Mouse (Mus musculus) midbrain, embryonic 15.5 days (tissue): ENCODE results near the gene Spef2. TPM values are rescaled to one million over a fixed set of nuclear protein-coding genes. Genes with fewer than 3 reads are reported as not detected.
"Not testable (repeated sequence)": the region's sequence is repeated elsewhere in the genome, so short reads cannot be mapped to it uniquely, and the experiment has no call there.

Experiments
- ATAC-seq: fragments of 200-750 bp; cut with Nextera tagmentation; replicated peaks from 2 replicates; pipeline ENCODE4 v1.8.0; 2017; ENCODE audit warnings: moderate TSS enrichment
- H3K27ac ChIP-seq: fragments of 300-500 bp; sonication (generic); 2 replicates; pipeline ENCODE4 v1.5.1; 2015; ENCODE audit warnings: mild to moderate bottlenecking, inconsistent platforms
- H3K27me3 ChIP-seq: fragments of 300-500 bp; sonication (generic); replicated peaks from 2 replicates; pipeline ENCODE4 v1.6.1; 2015; ENCODE audit warnings: inconsistent platforms
- H3K36me3 ChIP-seq: fragments of 300-500 bp; sonication (generic); replicated peaks from 2 replicates; pipeline ENCODE4 v1.6.1; 2015; ENCODE audit warnings: inconsistent platforms
- H3K4me1 ChIP-seq: fragments of 300-500 bp; sonication (generic); 2 replicates; pipeline ENCODE4 v1.6.1; 2015; ENCODE audit warnings: inconsistent platforms
- H3K4me2 ChIP-seq: fragments of 300-500 bp; sonication (generic); 2 replicates; pipeline ENCODE4 v1.6.1; 2015; ENCODE audit warnings: inconsistent platforms, mild to moderate bottlenecking, moderate library complexity
- H3K4me3 ChIP-seq: fragments of 300-500 bp; sonication (generic); 2 replicates; pipeline ENCODE4 v1.5.1; 2015; ENCODE audit warnings: mild to moderate bottlenecking, inconsistent platforms
- H3K9ac ChIP-seq: fragments of 300-500 bp; sonication (generic); 2 replicates; pipeline ENCODE4 v1.6.1; 2015; ENCODE audit warnings: mild to moderate bottlenecking, inconsistent platforms
- H3K9me3 ChIP-seq: fragments of 300-500 bp; sonication (generic); 2 replicates; pipeline ENCODE4 v1.6.1; 2016; ENCODE audit warnings: inconsistent platforms
- WGBS: fragments of 180-500 bp; shearing (Covaris S2); methylation state at CpG from one replicate; pipeline ENCODE4 v1.1.7; 2015; ENCODE audit warnings: mixed read lengths; 5-methylcytosine and 5-hydroxymethylcytosine counted together
- polyA plus RNA-seq: library from polyadenylated mRNA; unstranded; fragments of >200 nt; fragmentation: Nextera tagmentation; extraction: Ambion mirVana; gene quantifications from 2 replicates; pipeline ENCODE4 v1.2.1, GENCODE M21; 2015

Spef2 gene
- polyA plus RNA-seq, 1 experiment from 2014 or later, result 1.6 TPM

GRCm38 (mm10) chr15:9713707-9714106, 35.0 kb downstream of the Spef2 start:
- no peak for ATAC-seq
- H3K4me1 ChIP-seq, result no peaks in the 10 kb centered on the region
- 87% methylated on average over 3 of the region's 3 CpGs for WGBS
- no peak overlapping the region for H3K27ac ChIP-seq
- H3K4me3 ChIP-seq, result no peak overlapping the region
- no peaks in the 10 kb centered on the region for H3K27me3 ChIP-seq
- no peaks in the 10 kb centered on the region for H3K36me3 ChIP-seq
- H3K9me3 ChIP-seq, result no peaks in the 10 kb centered on the region
- no peak overlapping the region for H3K9ac ChIP-seq
- no peak overlapping the region for H3K4me2 ChIP-seq

DNA sequence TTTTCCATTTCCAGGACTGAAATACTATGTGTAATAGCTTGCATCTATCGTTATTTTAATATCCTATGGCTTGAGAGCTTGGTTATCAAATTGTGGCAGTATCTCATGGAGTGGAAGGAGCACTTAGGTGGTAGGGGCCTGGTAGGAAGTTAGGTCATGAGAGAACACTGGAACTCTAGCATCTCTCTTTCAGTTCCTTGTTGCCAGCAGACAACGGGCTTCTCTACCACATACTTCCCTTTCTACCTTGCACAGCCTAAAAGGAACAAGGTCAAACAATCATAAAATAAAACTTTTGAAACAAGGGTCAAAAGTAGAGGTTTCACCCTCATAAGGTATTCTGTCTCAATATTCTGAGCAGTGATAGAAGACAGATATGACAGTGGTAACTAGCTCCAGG, 38.3 kb downstream of the Spef2 start:
- H3K4me2 ChIP-seq, result no peak overlapping the region
- 86% methylated on average over 2 of the region's 2 CpGs for WGBS
- H3K9me3 ChIP-seq, result no peaks in the 10 kb centered on the region
- no peak overlapping the region for H3K27ac ChIP-seq
- no peak overlapping the region for H3K4me3 ChIP-seq
- H3K9ac ChIP-seq, result no peak overlapping the region
- H3K27me3 ChIP-seq, result no peaks in the 10 kb centered on the region
- ATAC-seq, result no peak
- no peaks in the 10 kb centered on the region for H3K4me1 ChIP-seq
- no peaks in the 10 kb centered on the region for H3K36me3 ChIP-seq

DNA sequence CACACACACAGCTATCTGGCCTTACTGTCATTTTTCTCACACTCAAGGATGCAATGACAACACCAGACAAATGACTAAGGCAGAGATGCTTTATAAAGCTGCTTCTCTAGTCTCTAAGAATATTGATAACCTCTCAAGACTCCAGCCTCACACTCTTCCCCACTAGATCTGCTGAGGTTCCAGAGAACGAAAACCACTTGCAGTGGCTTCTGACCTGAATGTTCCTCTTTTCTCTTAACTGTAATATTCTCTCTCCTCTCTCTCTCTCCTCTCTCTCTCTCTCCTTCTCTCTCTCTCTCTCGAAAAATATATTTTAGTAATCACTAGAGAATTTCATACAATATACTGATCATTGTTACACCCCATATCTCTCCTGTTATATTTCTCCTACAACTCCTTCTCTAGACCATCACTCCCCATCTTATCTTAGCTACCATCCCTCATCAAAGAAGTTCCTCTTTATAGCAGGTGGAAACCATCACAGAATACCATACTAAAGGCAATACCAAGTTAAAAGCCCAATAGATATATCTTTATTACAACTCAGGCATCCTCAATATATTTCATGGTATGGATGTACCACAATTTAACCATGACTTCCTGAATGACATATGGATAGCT, 42.7 kb downstream of the Spef2 start:
- H3K4me2 ChIP-seq, result no peak overlapping the region
- no peak for ATAC-seq

DNA sequence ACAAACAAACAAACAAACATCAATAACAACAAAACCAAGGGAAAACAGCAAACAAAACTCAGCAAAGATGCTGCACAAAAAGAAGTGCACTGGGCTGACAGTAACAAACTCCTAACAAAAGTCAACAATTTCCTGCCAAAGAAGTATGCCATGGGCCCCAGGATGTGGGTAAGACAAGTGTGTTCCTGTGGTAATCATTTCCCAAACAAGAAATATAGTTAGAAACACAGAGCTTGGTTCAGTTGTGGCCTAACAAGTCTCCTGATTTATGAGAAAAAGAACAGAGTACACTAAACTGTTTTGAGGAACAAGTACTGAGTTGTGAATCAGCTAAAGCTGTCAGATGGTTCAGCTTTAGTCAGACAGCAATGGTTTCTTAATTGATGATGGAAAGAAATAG, 46.8 kb downstream of the Spef2 start:
- Histone ChIP-seq H3K9me3 (no peaks in the 10 kb centered on the region), H3K4me1 (no peaks in the 10 kb centered on the region)
- ATAC-seq, result no peak

More for the DNA sequence above, 42.7 kb downstream of the Spef2 start:
- no peak overlapping the region for H3K9ac ChIP-seq
- no peaks in the 10 kb centered on the region for H3K36me3 ChIP-seq
- H3K9me3 ChIP-seq, result no peaks in the 10 kb centered on the region
- 83% methylated on average over 2 of the region's 2 CpGs for WGBS
- no peaks in the 10 kb centered on the region for H3K4me1 ChIP-seq
- H3K4me3 ChIP-seq, result no peak overlapping the region
- no peak overlapping the region for H3K27ac ChIP-seq
- H3K27me3 ChIP-seq, result no peaks in the 10 kb centered on the region

GRCm38 (mm10) chr15:9691721-9692120, 56.9 kb downstream of the Spef2 start:
- no peak for ATAC-seq

More for the DNA sequence above, 46.8 kb downstream of the Spef2 start:
- H3K9ac ChIP-seq, result no peak overlapping the region
- H3K4me2 ChIP-seq, result no peak overlapping the region
- H3K4me3 ChIP-seq, result no peak overlapping the region
- no peaks in the 10 kb centered on the region for H3K36me3 ChIP-seq
- no peaks in the 10 kb centered on the region for H3K27me3 ChIP-seq
- no peak overlapping the region for H3K27ac ChIP-seq

DNA sequence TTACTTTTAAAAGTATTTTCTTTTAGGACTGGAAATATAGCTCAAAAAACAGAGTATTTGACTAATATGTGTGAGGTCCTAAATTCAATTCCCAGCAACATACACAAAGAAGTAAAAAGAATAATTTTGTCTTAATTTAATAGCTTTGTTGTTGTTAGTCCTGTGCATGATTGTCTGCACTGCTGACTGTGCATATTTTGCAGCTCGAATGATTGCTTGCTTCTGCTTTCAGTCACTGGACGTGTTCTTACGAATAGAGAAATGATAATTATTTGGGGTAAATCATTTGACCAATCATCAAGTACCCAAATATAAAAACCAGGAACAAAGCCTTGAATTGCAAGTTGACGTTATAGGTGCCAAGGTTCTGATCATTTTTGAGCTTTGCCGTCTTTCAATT, 57.8 kb downstream of the Spef2 start:
- WGBS, result 94% methylated on average over 5 of the region's 5 CpGs
- no peak overlapping the region for H3K4me2 ChIP-seq

More at GRCm38 (mm10) chr15:9691721-9692120, 56.9 kb downstream of the Spef2 start:
- no peaks in the 10 kb centered on the region for H3K36me3 ChIP-seq
- H3K9ac ChIP-seq, result no peak overlapping the region
- no peak overlapping the region for H3K4me2 ChIP-seq
- no peaks in the 10 kb centered on the region for H3K27me3 ChIP-seq
- no peaks in the 10 kb centered on the region for H3K9me3 ChIP-seq
- no peak overlapping the region for H3K27ac ChIP-seq
- no peak overlapping the region for H3K4me3 ChIP-seq
- H3K4me1 ChIP-seq, result no peaks in the 10 kb centered on the region

DNA sequence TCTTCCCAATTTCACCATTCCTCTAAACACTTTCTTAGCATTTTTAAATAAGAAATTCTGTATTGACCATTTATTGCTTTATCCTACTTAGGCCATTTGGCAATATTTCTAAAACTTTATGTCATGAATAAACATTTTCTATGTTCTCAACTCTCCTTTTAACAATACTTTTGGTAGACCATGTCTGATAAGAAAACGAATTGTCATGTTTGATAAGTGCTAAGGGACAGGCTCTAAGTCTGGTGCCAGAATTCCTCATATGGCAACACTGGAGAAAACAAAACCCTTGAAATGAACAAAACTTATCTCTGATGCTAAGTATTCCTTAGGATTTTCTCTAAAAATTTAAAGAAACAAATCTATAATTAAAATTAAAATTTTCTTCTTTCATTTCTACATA, 58.2 kb downstream of the Spef2 start:
- 76% methylated on average over 1 of the region's 1 CpGs for WGBS

More for the DNA sequence above, 57.8 kb downstream of the Spef2 start:
- Histone ChIP-seq H3K27me3 (no peaks in the 10 kb centered on the region), H3K4me1 (no peaks in the 10 kb centered on the region), H3K9ac (no peak overlapping the region), H3K36me3 (no peaks in the 10 kb centered on the region), H3K27ac (no peak overlapping the region), H3K4me3 (no peak overlapping the region), H3K9me3 (no peaks in the 10 kb centered on the region)
- ATAC-seq, result no peak

DNA sequence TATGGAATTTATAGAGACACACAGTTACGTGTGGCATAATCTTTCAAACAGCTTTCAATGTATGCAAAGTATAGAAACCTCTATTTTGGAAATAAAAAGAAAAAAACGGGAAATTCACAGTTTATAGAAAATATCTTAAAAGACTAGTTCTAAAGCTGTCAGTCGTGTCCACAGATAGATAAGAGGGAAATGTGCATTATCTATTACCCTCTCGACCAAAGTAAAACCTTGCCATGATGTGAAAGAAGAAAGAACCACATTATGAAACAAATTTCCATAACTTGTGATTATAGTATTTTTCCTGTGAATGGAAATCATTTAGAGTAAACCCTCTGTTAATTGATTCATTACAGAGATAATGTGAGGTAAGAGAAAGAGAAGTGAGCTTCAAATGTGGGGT, 65.2 kb downstream of the Spef2 start:
- no peaks in the 10 kb centered on the region for H3K36me3 ChIP-seq
- no peak overlapping the region for H3K9ac ChIP-seq
- H3K4me3 ChIP-seq, result no peak overlapping the region
- H3K27me3 ChIP-seq, result no peaks in the 10 kb centered on the region
- no peaks in the 10 kb centered on the region for H3K9me3 ChIP-seq
- no peak overlapping the region for H3K27ac ChIP-seq
- no peak for ATAC-seq
- WGBS, result 85% methylated on average over 4 of the region's 4 CpGs
- no peaks in the 10 kb centered on the region for H3K4me1 ChIP-seq
- H3K4me2 ChIP-seq, result no peak overlapping the region

More for the DNA sequence above, 58.2 kb downstream of the Spef2 start:
- Histone ChIP-seq H3K36me3 (no peaks in the 10 kb centered on the region), H3K4me1 (no peaks in the 10 kb centered on the region), H3K27me3 (no peaks in the 10 kb centered on the region), H3K9ac (no peak overlapping the region), H3K9me3 (no peaks in the 10 kb centered on the region), H3K4me2 (no peak overlapping the region), H3K4me3 (no peak overlapping the region), H3K27ac (no peak overlapping the region)
- no peak for ATAC-seq

DNA sequence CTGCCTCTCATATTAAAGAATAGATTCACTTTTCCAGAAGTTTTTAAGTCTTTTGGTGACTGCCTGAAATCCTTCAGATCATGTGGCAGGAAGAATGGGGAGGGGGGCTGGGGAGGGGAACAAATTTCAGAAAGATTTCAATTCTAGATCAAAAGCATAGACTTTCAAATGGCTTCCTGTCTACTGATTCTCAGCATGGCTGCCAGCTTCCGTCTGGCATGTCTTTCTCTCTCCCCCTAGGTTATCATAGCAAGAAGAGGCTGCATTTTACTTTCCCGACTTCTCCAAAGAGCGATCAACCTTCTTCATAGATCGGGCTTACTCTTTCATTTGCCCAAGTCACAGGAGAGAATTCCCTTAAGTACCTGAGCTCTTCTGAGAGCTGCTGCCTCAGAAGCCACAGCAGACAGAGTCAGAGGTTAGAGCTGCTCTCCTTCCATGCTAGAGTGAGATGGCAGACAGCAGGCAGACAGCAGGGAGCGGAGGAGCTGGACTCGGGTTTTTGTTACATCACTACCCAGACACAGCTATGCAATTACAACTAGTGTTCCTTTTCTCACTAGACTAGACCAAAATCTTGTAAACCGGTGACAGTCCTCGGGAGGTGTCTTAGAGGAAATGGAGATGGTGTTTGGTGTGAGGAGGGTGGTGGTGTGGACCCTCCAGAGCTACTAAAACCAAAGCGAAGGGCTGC, 71.2 kb downstream of the Spef2 start:
- 73% methylated on average over 9 of the region's 9 CpGs for WGBS
- Histone ChIP-seq H3K9ac (no peak overlapping the region), H3K4me3 (no peak overlapping the region), H3K27me3 (no peaks in the 10 kb centered on the region), H3K4me1 (no peaks in the 10 kb centered on the region), H3K27ac (no peak overlapping the region), H3K36me3 (no peaks in the 10 kb centered on the region), H3K4me2 (no peak overlapping the region), H3K9me3 (no peaks in the 10 kb centered on the region)
- ATAC-seq, result 0 out of 2 replicates have a peak, but pooled peaks have one; percentile 17

DNA sequence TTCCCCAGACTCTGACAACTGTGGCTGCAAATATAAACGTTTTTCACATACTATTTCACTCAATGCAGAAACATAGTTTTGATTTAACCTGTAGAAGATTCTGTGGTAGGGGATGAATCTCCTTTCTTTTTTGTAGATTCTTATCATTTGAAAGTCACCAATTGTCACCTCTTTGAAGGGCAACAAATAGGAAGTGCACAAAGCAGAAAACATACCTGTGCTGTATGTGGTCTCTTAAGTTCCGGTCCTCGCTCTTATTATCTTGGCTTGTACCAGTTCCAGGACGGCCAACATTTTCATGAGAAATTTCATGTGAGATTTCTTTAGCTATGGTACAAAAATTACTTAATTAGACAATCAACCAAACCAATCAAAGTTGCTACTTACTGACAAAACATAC, 80.1 kb downstream of the Spef2 start:
- no peak overlapping the region for H3K9ac ChIP-seq
- WGBS, result 94% methylated on average over 4 of the region's 4 CpGs
- no peak overlapping the region for H3K4me3 ChIP-seq
- H3K27me3 ChIP-seq, result no peaks in the 10 kb centered on the region
- no peaks in the 10 kb centered on the region for H3K36me3 ChIP-seq
- no peaks in the 10 kb centered on the region for H3K9me3 ChIP-seq
- no peak overlapping the region for H3K4me2 ChIP-seq
- ATAC-seq, result no peak
- no peak overlapping the region for H3K27ac ChIP-seq
- no peaks in the 10 kb centered on the region for H3K4me1 ChIP-seq

- not testable (repeated sequence) for H3K9me3 ChIP-seq, ATAC-seq, H3K36me3 ChIP-seq, H3K4me3 ChIP-seq, H3K9ac ChIP-seq, H3K4me1 ChIP-seq, H3K4me2 ChIP-seq, H3K27me3 ChIP-seq, H3K27ac ChIP-seq
- WGBS, result 81% methylated on average over 2 of the region's 2 CpGs
Observed at GRCm38 (mm10) chr15:9664948-9665347, 83.7 kb downstream of the Spef2 start.

- Histone ChIP-seq H3K27me3 (no peaks in the 10 kb centered on the region), H3K36me3 (no peaks in the 10 kb centered on the region), H3K27ac (no peak overlapping the region), H3K4me2 (no peak overlapping the region), H3K9me3 (no peaks in the 10 kb centered on the region), H3K4me1 (no peaks in the 10 kb centered on the region), H3K9ac (no peak overlapping the region), H3K4me3 (no peak overlapping the region)
- ATAC-seq, result no peak
- 83% methylated on average over 1 of the region's 1 CpGs for WGBS
Observed at GRCm38 (mm10) chr15:9661215-9661614, 87.5 kb downstream of the Spef2 start.

GRCm38 (mm10) chr15:9634471-9634870, 114.2 kb downstream of the Spef2 start:
- Histone ChIP-seq H3K27me3 (no peaks in the 10 kb centered on the region), H3K4me1 (no peaks in the 10 kb centered on the region), H3K9me3 (no peaks in the 10 kb centered on the region), H3K4me3 (no peak overlapping the region), H3K9ac (no peak overlapping the region), H3K4me2 (no peak overlapping the region), H3K36me3 (no peaks in the 10 kb centered on the region), H3K27ac (no peak overlapping the region)
- 89% methylated on average over 12 of the region's 12 CpGs for WGBS
- no peak for ATAC-seq
